Mouse (Mus musculus) brain, embryonic 14.5 days (tissue): ENCODE results near the gene Engase.

ENCODE experiments used
- CTCF ChIP-seq: fragments of 200-500 bp; IDR thresholded peaks from 2 replicates; pipeline ENCODE4 v1.5.1; 2012; ENCODE audit warnings: inconsistent platforms, mild to moderate bottlenecking, moderate library complexity, borderline replicate concordance; ENCODE audit not compliant: insufficient read depth, insufficient read length; ENCODE audit errors: extremely low read depth
- POLR2A ChIP-seq: fragments of 200-500 bp; IDR thresholded peaks from 2 replicates; pipeline ENCODE4 v1.6.1; 2012; ENCODE audit warnings: mild to moderate bottlenecking, inconsistent platforms, borderline replicate concordance; ENCODE audit not compliant: poor library complexity, insufficient read depth, insufficient read length, severe bottlenecking; ENCODE audit errors: extremely low read depth

GRCm38 (mm10) chr11:118484169-118484568 is 7.5 kb downstream of the Engase start:
- no peak for TF ChIP-seq CTCF
- TF ChIP-seq POLR2A, result no peak
